Mouse (Mus musculus) midbrain, embryonic 15.5 days (tissue): Measurements from ENCODE around the gene Pbx1. TPM values are rescaled to one million over a fixed set of nuclear protein-coding genes. Genes with fewer than 3 reads are reported as not detected.

Source experiments
- ATAC-seq: fragments of 200-750 bp; cut with Nextera tagmentation; replicated peaks from 2 replicates; pipeline ENCODE4 v1.8.0; 2017; ENCODE audit warnings: moderate TSS enrichment
- H3K27ac ChIP-seq: fragments of 300-500 bp; sonication (generic); 2 replicates; pipeline ENCODE4 v1.5.1; 2015; ENCODE audit warnings: mild to moderate bottlenecking, inconsistent platforms
- H3K27me3 ChIP-seq: fragments of 300-500 bp; sonication (generic); replicated peaks from 2 replicates; pipeline ENCODE4 v1.6.1; 2015; ENCODE audit warnings: inconsistent platforms
- H3K36me3 ChIP-seq: fragments of 300-500 bp; sonication (generic); replicated peaks from 2 replicates; pipeline ENCODE4 v1.6.1; 2015; ENCODE audit warnings: inconsistent platforms
- H3K4me1 ChIP-seq: fragments of 300-500 bp; sonication (generic); 2 replicates; pipeline ENCODE4 v1.6.1; 2015; ENCODE audit warnings: inconsistent platforms
- H3K4me2 ChIP-seq: fragments of 300-500 bp; sonication (generic); 2 replicates; pipeline ENCODE4 v1.6.1; 2015; ENCODE audit warnings: inconsistent platforms, mild to moderate bottlenecking, moderate library complexity
- H3K4me3 ChIP-seq: fragments of 300-500 bp; sonication (generic); 2 replicates; pipeline ENCODE4 v1.5.1; 2015; ENCODE audit warnings: mild to moderate bottlenecking, inconsistent platforms
- H3K9ac ChIP-seq: fragments of 300-500 bp; sonication (generic); 2 replicates; pipeline ENCODE4 v1.6.1; 2015; ENCODE audit warnings: mild to moderate bottlenecking, inconsistent platforms
- H3K9me3 ChIP-seq: fragments of 300-500 bp; sonication (generic); 2 replicates; pipeline ENCODE4 v1.6.1; 2016; ENCODE audit warnings: inconsistent platforms
- WGBS: fragments of 180-500 bp; shearing (Covaris S2); methylation state at CpG from one replicate; pipeline ENCODE4 v1.1.7; 2015; ENCODE audit warnings: mixed read lengths; 5-methylcytosine and 5-hydroxymethylcytosine counted together
- polyA plus RNA-seq: library from polyadenylated mRNA; unstranded; fragments of >200 nt; fragmentation: Nextera tagmentation; extraction: Ambion mirVana; gene quantifications from 2 replicates; pipeline ENCODE4 v1.2.1, GENCODE M21; 2015

The Pbx1 gene
- polyA plus RNA-seq, 1 experiment from 2014 or later, result 83.0 TPM

DNA sequence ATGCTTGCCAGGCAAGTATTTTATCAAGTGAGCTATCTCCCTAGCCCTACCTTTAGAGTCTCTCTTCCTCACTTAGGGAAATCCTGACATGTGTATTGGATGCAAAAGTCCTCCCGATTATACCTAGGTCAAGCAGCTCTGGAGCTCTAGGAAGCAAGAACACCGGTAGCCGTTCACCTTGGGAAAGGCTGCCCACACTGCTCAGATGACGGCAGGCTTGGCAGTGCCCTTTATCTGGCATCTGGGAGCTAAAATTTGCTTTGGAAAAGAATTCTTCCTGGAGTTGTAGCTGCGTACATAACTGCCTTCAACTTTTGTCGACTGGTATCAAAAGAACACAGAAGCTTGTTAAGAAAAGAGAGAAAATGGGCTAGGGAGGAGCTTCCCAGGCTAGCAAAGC lies 37.5 kb downstream of the Pbx1 start:
- Histone ChIP-seq H3K9ac (no peak overlapping the region), H3K27me3 (no peaks in the 10 kb centered on the region), H3K27ac (no peak overlapping the region), H3K36me3 (no peaks in the 10 kb centered on the region), H3K4me2 (no peak overlapping the region), H3K4me1 (peaks cover 45% of the 10 kb centered on the region), H3K4me3 (no peak overlapping the region), H3K9me3 (no peaks in the 10 kb centered on the region)
- no peak for ATAC-seq
- WGBS, result 78% methylated on average over 6 of the region's 6 CpGs

DNA sequence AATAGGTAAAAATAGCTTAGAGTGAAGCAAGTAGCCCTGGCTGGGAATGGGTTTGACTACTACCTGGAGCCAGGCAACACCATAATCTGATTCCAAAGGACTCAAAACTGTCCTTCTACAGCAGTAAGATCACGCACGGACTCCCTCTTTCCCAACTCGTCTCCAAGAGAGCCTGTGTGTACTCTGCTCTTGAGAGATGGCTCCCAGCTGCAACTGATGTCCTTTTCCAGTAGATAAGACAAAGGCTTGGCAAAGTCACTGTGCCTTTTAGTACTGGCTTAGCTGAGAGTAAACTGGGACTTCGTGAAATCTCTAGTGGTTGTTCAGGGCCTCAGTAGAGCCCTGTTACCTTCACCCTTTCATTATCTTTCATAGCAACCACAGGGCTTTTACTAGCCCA lies 38.6 kb downstream of the Pbx1 start:
- H3K9ac ChIP-seq, result no peak overlapping the region
- no peaks in the 10 kb centered on the region for H3K27me3 ChIP-seq
- H3K36me3 ChIP-seq, result no peaks in the 10 kb centered on the region
- no peak overlapping the region for H3K4me3 ChIP-seq
- H3K9me3 ChIP-seq, result no peaks in the 10 kb centered on the region
- H3K4me1 ChIP-seq, result peaks cover 45% of the 10 kb centered on the region
- ATAC-seq, result no peak
- 56% methylated on average over 4 of the region's 4 CpGs for whole genome bisulfite sequencing
- H3K27ac ChIP-seq, result no peak overlapping the region; the same call in 1 of the 2 replicates
- no peak overlapping the region for H3K4me2 ChIP-seq

DNA sequence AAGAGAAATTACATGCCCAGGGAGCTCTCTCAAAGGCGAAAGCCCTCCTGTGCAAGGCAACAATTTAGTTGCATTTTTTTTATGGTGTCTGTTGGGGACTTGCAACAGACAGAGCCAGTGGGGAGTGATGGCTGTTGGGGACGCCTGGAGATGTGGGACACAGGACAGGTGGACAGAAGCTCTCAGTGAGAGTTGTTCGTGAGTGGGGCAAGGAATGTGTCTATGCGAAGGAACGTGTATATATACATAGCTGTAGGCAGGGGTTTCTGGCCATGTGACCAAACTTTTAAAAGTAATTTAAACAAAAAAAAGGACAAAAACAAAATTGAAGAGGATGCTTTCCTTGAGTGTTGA lies 39.6 kb downstream of the Pbx1 start:
- ATAC-seq, result no peak
- peak overlapping the region; percentile 23; the same call in 1 of the 2 replicates for H3K27ac ChIP-seq
- no peak overlapping the region for H3K9ac ChIP-seq
- no peak overlapping the region for H3K4me2 ChIP-seq
- WGBS, result 39% methylated on average over 5 of the region's 5 CpGs
- no peaks in the 10 kb centered on the region for H3K27me3 ChIP-seq
- H3K36me3 ChIP-seq, result no peaks in the 10 kb centered on the region
- no peak overlapping the region for H3K4me3 ChIP-seq
- H3K9me3 ChIP-seq, result no peaks in the 10 kb centered on the region
- peaks cover 45% of the 10 kb centered on the region for H3K4me1 ChIP-seq

DNA sequence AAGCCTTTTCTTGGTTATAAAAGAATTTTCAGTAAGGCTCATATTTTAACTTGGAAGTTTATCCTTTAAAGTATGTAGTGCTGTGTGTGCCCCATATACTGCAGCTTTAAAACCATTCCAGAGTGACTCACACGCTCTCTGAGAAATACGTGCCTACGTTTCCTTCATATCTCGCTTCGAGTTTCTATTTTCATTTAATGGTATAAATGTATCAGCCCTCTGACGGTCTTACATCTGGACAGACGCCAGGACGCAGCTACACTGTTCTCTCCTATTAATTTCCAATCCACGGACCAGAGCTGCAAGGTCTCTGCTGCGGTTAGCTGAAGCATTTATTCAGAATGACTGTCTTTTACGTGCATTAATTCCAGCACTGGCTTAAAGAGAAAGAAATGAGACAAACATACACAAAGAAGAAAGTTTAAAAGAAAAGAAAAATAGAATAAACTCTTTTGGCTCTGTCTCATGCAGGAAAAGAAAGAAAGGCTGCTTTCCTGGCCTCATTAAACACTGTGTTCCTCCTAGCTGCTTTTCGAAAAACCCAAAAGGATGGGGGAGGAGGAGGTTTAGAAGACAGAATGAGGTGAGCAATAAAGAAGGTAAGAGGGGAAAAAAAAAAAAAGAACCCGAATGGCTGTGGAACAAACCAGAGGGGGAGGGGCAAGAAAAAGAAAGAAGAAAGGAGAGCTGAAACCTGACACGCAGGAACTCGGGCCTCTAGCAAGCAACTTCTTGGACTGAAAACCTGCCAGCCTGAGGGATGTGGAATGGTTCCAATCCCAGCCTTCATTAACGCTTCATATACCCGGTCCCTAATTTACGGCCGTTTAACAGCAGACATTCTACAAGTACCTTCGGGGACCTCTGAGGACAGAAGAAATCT lies 40.2 kb downstream of the Pbx1 start:
- WGBS, result 32% methylated on average over 20 of the region's 20 CpGs
- no peak for ATAC-seq
- H3K4me1 ChIP-seq, result peaks cover 50% of the 10 kb centered on the region
- H3K36me3 ChIP-seq, result no peaks in the 10 kb centered on the region
- H3K27ac ChIP-seq, result peak overlapping the region; percentile 23; the same call in 1 of the 2 replicates
- H3K27me3 ChIP-seq, result no peaks in the 10 kb centered on the region
- H3K9ac ChIP-seq, result no peak overlapping the region
- no peak overlapping the region for H3K4me3 ChIP-seq
- no peak overlapping the region for H3K4me2 ChIP-seq
- no peaks in the 10 kb centered on the region for H3K9me3 ChIP-seq

DNA sequence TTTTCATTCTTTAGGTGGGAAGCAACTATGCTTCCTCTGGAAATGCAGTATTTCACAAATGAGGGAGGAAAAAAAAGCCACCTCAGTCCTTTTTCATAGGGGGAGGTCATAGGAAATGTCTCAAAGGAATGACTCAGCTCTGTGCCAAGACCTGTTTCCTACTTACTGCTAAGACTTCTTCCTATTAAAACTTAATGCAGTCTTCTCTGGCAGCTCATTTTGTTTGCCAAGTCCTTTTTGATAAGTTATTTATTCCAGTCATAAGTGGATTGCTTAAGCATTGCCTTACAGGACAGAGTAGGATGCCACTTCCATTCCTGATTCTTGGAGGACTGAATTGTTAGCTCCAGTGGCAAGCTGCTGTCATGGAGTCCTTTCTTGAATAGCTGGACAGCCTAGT lies 41.3 kb downstream of the Pbx1 start:
- H3K4me3 ChIP-seq, result no peak overlapping the region
- H3K4me2 ChIP-seq, result no peak overlapping the region
- peaks cover 60% of the 10 kb centered on the region for H3K4me1 ChIP-seq
- H3K9me3 ChIP-seq, result no peaks in the 10 kb centered on the region
- no peaks in the 10 kb centered on the region for H3K36me3 ChIP-seq
- H3K27ac ChIP-seq, result no peak overlapping the region
- no peaks in the 10 kb centered on the region for H3K27me3 ChIP-seq
- no peak for ATAC-seq
- H3K9ac ChIP-seq, result no peak overlapping the region

DNA sequence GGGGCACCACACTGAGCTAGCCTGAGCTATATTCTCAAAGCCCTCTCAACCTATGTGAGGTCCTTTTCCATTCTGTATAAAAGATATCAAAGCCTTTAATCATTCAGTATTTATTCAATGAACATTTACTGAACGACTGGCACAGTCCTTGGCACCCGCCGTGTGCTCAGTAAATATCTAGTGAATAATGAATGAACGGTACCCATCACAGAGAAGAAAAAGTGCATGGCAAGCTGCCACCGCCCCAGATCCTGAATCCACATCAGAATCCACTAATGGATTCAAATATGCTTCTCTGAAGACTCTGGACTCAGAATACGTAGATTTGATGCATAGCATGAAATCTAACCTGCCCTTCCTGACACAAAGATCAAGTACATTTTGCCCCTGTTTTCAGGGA lies 45.9 kb downstream of the Pbx1 start:
- H3K27ac ChIP-seq, result no peak overlapping the region
- no peaks in the 10 kb centered on the region for H3K27me3 ChIP-seq

DNA sequence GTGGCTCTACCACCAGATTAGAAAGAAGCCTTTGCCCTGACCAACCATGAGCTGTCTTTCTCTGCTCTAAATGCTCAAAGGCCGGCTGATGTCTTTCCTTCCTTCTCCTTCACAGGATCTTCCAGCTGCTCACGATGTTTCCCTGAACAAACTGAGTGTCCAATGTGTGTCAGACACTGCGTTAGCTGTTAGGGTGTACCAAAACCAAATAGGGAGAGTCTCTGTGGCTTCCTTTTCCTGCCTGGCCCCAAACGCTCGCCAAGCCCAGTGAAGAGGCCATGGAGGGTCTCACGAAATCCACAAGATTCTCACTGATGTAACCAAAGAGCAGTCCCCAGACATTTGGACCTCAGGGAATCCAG lies 47.5 kb downstream of the Pbx1 start:
- WGBS, result 17% methylated on average over 6 of the region's 6 CpGs
- Histone ChIP-seq H3K27ac (peak overlapping the region; percentile 28), H3K27me3 (no peaks in the 10 kb centered on the region), H3K4me2 (no peak overlapping the region), H3K9me3 (no peaks in the 10 kb centered on the region), H3K4me3 (no peak overlapping the region), H3K36me3 (no peaks in the 10 kb centered on the region), H3K9ac (no peak overlapping the region), H3K4me1 (peaks cover 72% of the 10 kb centered on the region)
- no peak for ATAC-seq

More for the DNA sequence above, 45.9 kb downstream of the Pbx1 start:
- Histone ChIP-seq H3K36me3 (no peaks in the 10 kb centered on the region), H3K4me2 (no peak overlapping the region), H3K4me1 (peaks cover 71% of the 10 kb centered on the region), H3K9me3 (no peaks in the 10 kb centered on the region), H3K4me3 (no peak overlapping the region), H3K9ac (no peak overlapping the region)
- ATAC-seq, result no peak
- WGBS, result 59% methylated on average over 6 of the region's 6 CpGs

DNA sequence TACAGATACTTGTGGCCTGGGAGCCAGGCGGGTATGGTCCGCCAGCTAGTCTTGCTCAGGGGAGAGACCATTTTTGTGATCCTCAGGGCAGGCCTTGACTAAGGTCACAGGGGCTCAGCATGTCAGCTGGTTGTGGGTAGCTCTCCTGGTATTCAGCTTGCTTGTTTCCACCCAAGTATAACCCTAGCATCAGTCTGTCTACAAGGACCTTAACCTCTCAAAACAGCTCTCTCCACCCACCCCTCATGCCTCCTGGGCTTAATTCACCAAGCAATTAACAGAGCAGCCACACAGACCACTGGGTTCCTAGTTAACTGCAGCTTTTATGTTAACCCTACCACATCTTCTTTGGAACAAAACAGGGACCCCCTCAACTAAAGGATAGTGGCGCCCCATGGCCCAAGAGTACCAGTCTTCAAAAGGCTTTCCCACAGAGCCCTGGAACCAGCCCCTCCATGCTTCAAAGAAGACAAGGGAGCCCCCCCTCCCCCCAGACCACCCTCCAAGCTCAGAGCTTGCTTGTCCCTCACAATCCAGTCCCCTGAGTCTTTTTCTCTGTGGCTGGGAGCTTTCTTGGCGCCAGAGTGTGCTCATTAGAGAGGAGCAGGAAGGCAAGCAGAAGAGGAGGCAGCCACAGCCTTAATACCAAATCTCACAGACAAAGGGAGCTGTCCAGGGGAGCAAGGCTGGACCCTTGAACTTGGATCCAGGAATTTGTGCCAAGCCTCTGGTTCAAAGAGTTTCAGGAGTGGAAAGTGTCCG lies 48.1 kb downstream of the Pbx1 start:
- 0 out of 2 replicates have a peak, but pooled peaks have one; percentile 27 for ATAC-seq
- 31% methylated on average over 5 of the region's 5 CpGs for WGBS
- H3K27me3 ChIP-seq, result no peaks in the 10 kb centered on the region
- no peaks in the 10 kb centered on the region for H3K36me3 ChIP-seq
- H3K27ac ChIP-seq, result peak overlapping the region; percentile 28
- no peak overlapping the region for H3K4me2 ChIP-seq
- H3K4me1 ChIP-seq, result peaks cover 77% of the 10 kb centered on the region
- no peak overlapping the region for H3K4me3 ChIP-seq
- no peak overlapping the region for H3K9ac ChIP-seq
- H3K9me3 ChIP-seq, result no peaks in the 10 kb centered on the region

DNA sequence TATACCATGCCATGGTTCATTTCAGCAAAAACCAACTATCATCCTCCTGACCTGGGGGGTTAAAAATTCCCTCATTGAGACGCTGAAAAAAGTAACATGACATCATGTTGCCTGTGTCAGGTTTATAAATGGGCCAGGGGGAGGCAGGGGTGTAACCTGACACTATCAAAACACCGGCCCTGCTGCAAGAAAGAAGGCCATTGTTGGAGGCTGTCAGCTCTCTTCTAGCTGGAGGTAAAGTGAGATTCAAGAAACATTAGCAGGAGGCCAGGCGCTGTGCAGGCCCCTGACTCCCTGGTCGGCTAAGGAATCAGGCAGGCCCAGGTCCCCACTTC lies 49.3 kb downstream of the Pbx1 start:
- H3K9me3 ChIP-seq, result no peaks in the 10 kb centered on the region
- H3K4me1 ChIP-seq, result peaks cover 78% of the 10 kb centered on the region
- no peak overlapping the region for H3K4me2 ChIP-seq
- H3K27ac ChIP-seq, result no peak overlapping the region
- H3K27me3 ChIP-seq, result no peaks in the 10 kb centered on the region
- no peak for ATAC-seq
- H3K36me3 ChIP-seq, result no peaks in the 10 kb centered on the region
- WGBS, result 10% methylated on average over 4 of the region's 4 CpGs
- H3K9ac ChIP-seq, result no peak overlapping the region
- no peak overlapping the region for H3K4me3 ChIP-seq

DNA sequence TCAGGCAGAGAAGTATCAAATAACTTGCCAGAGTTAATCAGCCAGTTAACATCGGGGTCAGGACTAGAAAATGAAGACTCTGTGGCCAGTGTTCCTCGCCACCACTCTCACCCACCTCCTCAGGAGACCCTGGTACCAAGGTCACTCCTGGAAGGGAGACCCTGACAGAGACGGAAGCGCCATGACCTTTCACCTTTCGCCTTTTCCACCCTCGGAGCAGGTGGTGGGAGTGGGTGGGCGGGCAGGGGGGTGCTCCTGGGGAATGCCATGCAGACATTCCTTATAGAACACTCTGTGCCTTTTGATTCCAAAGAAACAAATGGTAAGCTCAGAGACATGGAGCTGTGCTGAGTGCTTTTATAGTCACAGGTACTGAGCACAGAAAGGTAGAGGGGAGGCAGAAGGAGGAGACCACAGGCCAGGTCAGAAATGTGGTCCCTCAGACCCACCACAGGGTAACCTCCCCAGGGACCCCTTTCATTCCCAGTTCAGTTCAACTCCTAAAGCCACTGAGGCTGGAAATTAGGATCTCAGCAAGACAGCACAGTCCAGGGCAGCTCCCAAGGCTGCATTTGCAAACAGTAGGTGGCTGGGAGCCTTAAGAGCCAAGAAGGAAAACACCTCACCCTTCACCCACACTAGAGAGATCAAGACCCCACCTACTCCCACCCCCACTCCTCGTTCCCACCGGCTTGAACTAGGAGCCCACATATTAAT lies 49.8 kb downstream of the Pbx1 start:
- ATAC-seq, result no peak
- H3K4me3 ChIP-seq, result no peak overlapping the region
- no peaks in the 10 kb centered on the region for H3K27me3 ChIP-seq
- H3K4me1 ChIP-seq, result peaks cover 78% of the 10 kb centered on the region
- H3K9me3 ChIP-seq, result no peaks in the 10 kb centered on the region
- no peak overlapping the region for H3K4me2 ChIP-seq
- H3K36me3 ChIP-seq, result no peaks in the 10 kb centered on the region
- 36% methylated on average over 9 of the region's 9 CpGs for WGBS
- H3K9ac ChIP-seq, result no peak overlapping the region
- no peak overlapping the region for H3K27ac ChIP-seq

DNA sequence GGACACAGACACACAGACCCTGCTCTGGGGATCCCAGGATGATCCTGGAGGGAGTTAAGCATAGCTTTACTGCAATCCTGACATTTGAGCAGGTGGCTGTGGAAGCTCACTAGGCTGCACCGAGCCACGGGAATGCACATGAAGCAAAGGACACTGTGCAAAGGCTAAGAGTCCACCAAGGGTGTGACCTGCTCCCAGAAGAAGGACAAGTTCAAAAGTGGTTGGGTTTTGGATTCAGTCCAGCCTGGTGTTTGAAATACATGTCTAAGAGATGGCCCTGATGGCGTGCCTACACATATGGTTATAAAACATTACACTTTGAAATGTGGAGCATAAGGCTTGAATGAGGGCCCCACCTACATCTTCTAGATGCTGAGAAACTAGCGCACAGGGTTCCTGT lies 50.6 kb downstream of the Pbx1 start:
- Histone ChIP-seq H3K4me2 (no peak overlapping the region), H3K9me3 (no peaks in the 10 kb centered on the region), H3K27ac (no peak overlapping the region), H3K4me3 (no peak overlapping the region), H3K4me1 (peaks cover 70% of the 10 kb centered on the region), H3K27me3 (no peaks in the 10 kb centered on the region), H3K36me3 (no peaks in the 10 kb centered on the region), H3K9ac (no peak overlapping the region)
- 71% methylated on average over 4 of the region's 4 CpGs for WGBS
- no peak for ATAC-seq

DNA sequence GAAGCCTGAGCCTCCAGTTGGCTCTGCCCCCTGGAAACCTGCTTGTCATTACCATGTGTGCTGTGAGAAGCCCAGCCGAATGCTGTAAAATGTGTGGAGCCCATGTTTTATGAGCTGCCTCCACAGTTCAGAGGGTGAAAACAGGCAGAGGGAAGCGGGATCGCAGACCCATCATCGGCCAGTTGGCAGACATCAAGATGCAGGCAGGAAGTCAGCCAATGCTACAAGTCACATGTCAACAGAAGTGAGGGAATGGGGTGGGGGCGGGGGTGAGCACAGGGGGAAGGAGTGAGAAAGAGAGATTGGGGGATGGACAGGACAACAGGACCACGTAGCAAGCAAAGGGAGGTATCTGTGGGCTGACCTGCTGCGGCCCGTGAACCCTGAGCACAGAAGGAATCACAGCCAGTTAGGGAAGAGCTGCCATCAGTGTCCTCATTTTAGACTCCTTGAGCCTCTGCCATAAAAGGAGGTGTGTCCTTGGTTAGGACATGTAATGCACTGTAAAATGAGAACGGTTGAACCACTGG lies 51.8 kb downstream of the Pbx1 start:
- ATAC-seq, result no peak
- Histone ChIP-seq H3K36me3 (no peaks in the 10 kb centered on the region), H3K4me3 (no peak overlapping the region), H3K27me3 (no peaks in the 10 kb centered on the region), H3K9ac (no peak overlapping the region), H3K4me1 (peaks cover 63% of the 10 kb centered on the region), H3K9me3 (no peaks in the 10 kb centered on the region), H3K27ac (no peak overlapping the region), H3K4me2 (no peak overlapping the region)
- 74% methylated on average over 9 of the region's 9 CpGs for WGBS
